Mouse (Mus musculus) megakaryocyte, embryonic 14.5 days (primary cell): ENCODE results near the gene Pik3c2g. TPM values are rescaled to one million over a fixed set of nuclear protein-coding genes. Genes with fewer than 3 reads are reported as not detected.

Experiments
- H3K27me3 ChIP-seq: replicated peaks from 2 replicates; pipeline ENCODE3; 2012; ENCODE audit warnings: inconsistent platforms
- H3K36me3 ChIP-seq: replicated peaks from 2 replicates; pipeline ENCODE3; 2012; ENCODE audit warnings: low read length, inconsistent platforms, mixed read lengths
- H3K4me1 ChIP-seq: 2 replicates; pipeline ENCODE4 v1.6.1; 2012; ENCODE audit warnings: inconsistent platforms
- H3K4me3 ChIP-seq: replicated peaks from 2 replicates; pipeline ENCODE3; 2012; ENCODE audit warnings: moderate library complexity, mild to moderate bottlenecking, inconsistent platforms
- H3K9me3 ChIP-seq: 2 replicates; pipeline ENCODE4 v1.6.1; 2012; ENCODE audit warnings: inconsistent platforms
- FLI1 ChIP-seq: IDR thresholded peaks from 2 replicates; pipeline ENCODE4 v1.6.1; 2012; ENCODE audit warnings: low read length, inconsistent platforms, mixed read lengths
- GATA1 ChIP-seq: IDR thresholded peaks from 3 replicates; pipeline ENCODE4 v1.6.1; 2012; ENCODE audit warnings: mixed read lengths, low read length, inconsistent platforms, borderline replicate concordance
- polyA plus RNA-seq: library from polyadenylated mRNA; stranded (reverse); fragments of >175 nt; gene quantifications from 2 replicates; pipeline ENCODE4 v1.2.3, GENCODE M21; 2012; ENCODE audit warnings: low replicate concordance; ENCODE audit not compliant: insufficient read depth

Gene Pik3c2g
- polyA plus RNA-seq, 1 experiment = not detected

GRCm38 (mm10) chr6:139589291-139589690 is 2.3 kb downstream of the Pik3c2g start:
- Histone ChIP-seq H3K36me3 (no peaks in the 10 kb centered on the region), H3K27me3 (no peaks in the 10 kb centered on the region), H3K9me3 (no peaks in the 10 kb centered on the region), H3K4me1 (no peaks in the 10 kb centered on the region), H3K4me3 (no peak overlapping the region)
- TF ChIP-seq GATA1 (no peak), FLI1 (no peak)

- H3K27me3 ChIP-seq = no peaks in the 10 kb centered on the region
Measured at GRCm38 (mm10) chr6:139589854-139590253, 2.8 kb downstream of the Pik3c2g start.

GRCm38 (mm10) chr6:139592081-139592480 is 5.1 kb downstream of the Pik3c2g start:
- TF ChIP-seq GATA1 (no peak), FLI1 (no peak)
- Histone ChIP-seq H3K36me3 (no peaks in the 10 kb centered on the region), H3K4me1 (no peaks in the 10 kb centered on the region), H3K4me3 (no peak overlapping the region), H3K27me3 (no peaks in the 10 kb centered on the region), H3K9me3 (no peaks in the 10 kb centered on the region)

More at GRCm38 (mm10) chr6:139589854-139590253, 2.8 kb downstream of the Pik3c2g start:
- TF ChIP-seq GATA1 = no peak
- TF ChIP-seq FLI1 = no peak
- Histone ChIP-seq H3K4me3 (no peak overlapping the region), H3K9me3 (no peaks in the 10 kb centered on the region), H3K36me3 (no peaks in the 10 kb centered on the region), H3K4me1 (no peaks in the 10 kb centered on the region)

- Histone ChIP-seq H3K27me3 (no peaks in the 10 kb centered on the region), H3K4me1 (no peaks in the 10 kb centered on the region), H3K9me3 (no peaks in the 10 kb centered on the region), H3K4me3 (no peak overlapping the region), H3K36me3 (no peaks in the 10 kb centered on the region)
- TF ChIP-seq GATA1 (no peak), FLI1 (no peak)
Measured at GRCm38 (mm10) chr6:139596433-139596832, 9.4 kb downstream of the Pik3c2g start.

- Histone ChIP-seq H3K4me1 (no peaks in the 10 kb centered on the region), H3K27me3 (no peaks in the 10 kb centered on the region), H3K4me3 (no peak overlapping the region), H3K9me3 (no peaks in the 10 kb centered on the region), H3K36me3 (no peaks in the 10 kb centered on the region)
- TF ChIP-seq FLI1 (no peak), GATA1 (no peak)
Measured at GRCm38 (mm10) chr6:139599216-139599615, 12.2 kb downstream of the Pik3c2g start.

GRCm38 (mm10) chr6:139618774-139619173 is 31.8 kb downstream of the Pik3c2g start:
- Histone ChIP-seq H3K36me3 (no peaks in the 10 kb centered on the region), H3K4me3 (no peak overlapping the region), H3K9me3 (peaks cover 32% of the 10 kb centered on the region), H3K27me3 (no peaks in the 10 kb centered on the region), H3K4me1 (no peaks in the 10 kb centered on the region)
- TF ChIP-seq FLI1 (no peak), GATA1 (no peak)

- Histone ChIP-seq H3K4me1 (no peaks in the 10 kb centered on the region), H3K4me3 (no peak overlapping the region), H3K9me3 (peaks cover 21% of the 10 kb centered on the region), H3K36me3 (no peaks in the 10 kb centered on the region), H3K27me3 (no peaks in the 10 kb centered on the region)
- TF ChIP-seq FLI1 (no peak), GATA1 (no peak)
Measured at GRCm38 (mm10) chr6:139624756-139625155, 37.7 kb downstream of the Pik3c2g start.

GRCm38 (mm10) chr6:139634561-139634960 is 47.5 kb downstream of the Pik3c2g start:
- no peak for TF ChIP-seq GATA1
- no peak for TF ChIP-seq FLI1
- peaks cover 14% of the 10 kb centered on the region for H3K9me3 ChIP-seq
- H3K4me3 ChIP-seq = no peak overlapping the region
- no peaks in the 10 kb centered on the region for H3K27me3 ChIP-seq
- H3K4me1 ChIP-seq = no peaks in the 10 kb centered on the region
- no peaks in the 10 kb centered on the region for H3K36me3 ChIP-seq

GRCm38 (mm10) chr6:139655399-139655798 is 68.4 kb downstream of the Pik3c2g start:
- Histone ChIP-seq H3K36me3 (no peaks in the 10 kb centered on the region), H3K9me3 (peaks cover 43% of the 10 kb centered on the region), H3K27me3 (no peaks in the 10 kb centered on the region), H3K4me3 (no peak overlapping the region), H3K4me1 (no peaks in the 10 kb centered on the region)
- no peak for TF ChIP-seq GATA1
- no peak for TF ChIP-seq FLI1

GRCm38 (mm10) chr6:139662462-139662861 is 75.4 kb downstream of the Pik3c2g start:
- no peak for TF ChIP-seq FLI1
- TF ChIP-seq GATA1 = no peak
- Histone ChIP-seq H3K9me3 (peaks cover 22% of the 10 kb centered on the region), H3K36me3 (no peaks in the 10 kb centered on the region), H3K4me1 (no peaks in the 10 kb centered on the region), H3K27me3 (no peaks in the 10 kb centered on the region), H3K4me3 (no peak overlapping the region)
